Mouse (Mus musculus) G1E (cell line): ENCODE measurements at regions not wholly inside any gene's neighbourhood (a gene's known extent, or its start where the extent isn't known, plus 50 kb on each side); places are given as distances from the start of the nearest gene placed in this dataset.

ENCODE experiments used
- CTCF ChIP-seq: IDR thresholded peaks from 2 replicates; pipeline ENCODE4 v1.5.1; 2012; ENCODE audit warnings: low read depth, low read length, inconsistent platforms, mixed read lengths
- TAL1 ChIP-seq: conservative IDR thresholded peaks from 2 replicates; pipeline ENCODE4 v1.6.1; 2012; ENCODE audit warnings: low read depth, low read length, inconsistent platforms, mixed read lengths

- TF ChIP-seq CTCF (no peak), TAL1 (no peak)
Measured at GRCm38 (mm10) chr1:184259853-184260252, 225.8 kb upstream of the 1700056E22Rik start.
